Mouse (Mus musculus) splenic B cell, adult 2 months (primary cell): ENCODE data around the gene Ccdc186.
"Not testable (repeated sequence)": the region's sequence is repeated elsewhere in the genome, so short reads cannot be mapped to it uniquely, and the experiment has no call there.

Source experiments
- DNase-seq: peaks from one replicate; pipeline ENCODE4 v3.0.0-alpha.2; 2011; ENCODE audit warnings: low read depth, low spot score
- H3K27me3 ChIP-seq: 2 replicates; pipeline ENCODE4 v1.6.1; 2012; ENCODE audit warnings: mild to moderate bottlenecking, low read length, moderate library complexity, mixed read lengths; ENCODE audit not compliant: control insufficient read depth, poor library complexity, insufficient read depth, severe bottlenecking
- H3K36me3 ChIP-seq: 2 replicates; pipeline ENCODE4 v1.6.1; 2012; ENCODE audit warnings: mild to moderate bottlenecking, low read length, moderate library complexity, mixed read lengths; ENCODE audit not compliant: control insufficient read depth, poor library complexity, insufficient read depth, severe bottlenecking

The Ccdc186 gene

GRCm38 (mm10) chr19:56813360-56813759 lies 8.6 kb downstream of the Ccdc186 start:
- H3K27me3 ChIP-seq = no peaks in the 10 kb centered on the region
- no peak for DNase-seq
- H3K36me3 ChIP-seq = no peaks in the 10 kb centered on the region

GRCm38 (mm10) chr19:56811590-56811989 lies 10.4 kb downstream of the Ccdc186 start:
- Histone ChIP-seq H3K36me3 (peaks cover 2% of the 10 kb centered on the region; the same call in 1 of the 2 replicates), H3K27me3 (no peaks in the 10 kb centered on the region)
- peak; percentile 54 for DNase-seq

- H3K36me3 ChIP-seq = peaks cover 2% of the 10 kb centered on the region; the same call in 1 of the 2 replicates
- DNase-seq = no peak
- H3K27me3 ChIP-seq = no peaks in the 10 kb centered on the region
Observed at GRCm38 (mm10) chr19:56810641-56811146, 11.3 kb downstream of the Ccdc186 start.

GRCm38 (mm10) chr19:56808771-56809170 lies 13.2 kb downstream of the Ccdc186 start:
- H3K27me3 ChIP-seq = no peaks in the 10 kb centered on the region
- peaks cover 2% of the 10 kb centered on the region for H3K36me3 ChIP-seq
- peak; percentile 16 for DNase-seq

GRCm38 (mm10) chr19:56807122-56807521 lies 14.9 kb downstream of the Ccdc186 start:
- DNase-seq = no peak
- Histone ChIP-seq H3K36me3 (peaks cover 2% of the 10 kb centered on the region), H3K27me3 (no peaks in the 10 kb centered on the region)

- DNase-seq = peak; percentile 61
- H3K36me3 ChIP-seq = peaks cover 6% of the 10 kb centered on the region
- no peaks in the 10 kb centered on the region for H3K27me3 ChIP-seq
Observed at GRCm38 (mm10) chr19:56805366-56805765, 16.6 kb downstream of the Ccdc186 start.

- Histone ChIP-seq H3K36me3 (peaks cover 5% of the 10 kb centered on the region), H3K27me3 (no peaks in the 10 kb centered on the region)
- no peak for DNase-seq
Observed at GRCm38 (mm10) chr19:56802352-56802746, 19.6 kb downstream of the Ccdc186 start.

- no peak for DNase-seq
Observed at GRCm38 (mm10) chr19:56801656-56802351, 20.2 kb downstream of the Ccdc186 start.

GRCm38 (mm10) chr19:56800930-56801655 lies 20.9 kb downstream of the Ccdc186 start:
- Histone ChIP-seq H3K27me3 (no peaks in the 10 kb centered on the region), H3K36me3 (peaks cover 9% of the 10 kb centered on the region)
- no peak for DNase-seq

More at GRCm38 (mm10) chr19:56801656-56802351, 20.2 kb downstream of the Ccdc186 start:
- Histone ChIP-seq H3K27me3 (no peaks in the 10 kb centered on the region), H3K36me3 (peaks cover 5% of the 10 kb centered on the region)

GRCm38 (mm10) chr19:56800226-56800625 lies 21.8 kb downstream of the Ccdc186 start:
- DNase-seq = no peak
- H3K36me3 ChIP-seq = peaks cover 10% of the 10 kb centered on the region
- no peaks in the 10 kb centered on the region for H3K27me3 ChIP-seq

- peaks cover 17% of the 10 kb centered on the region for H3K36me3 ChIP-seq
- peak; percentile 79 for DNase-seq
Observed at GRCm38 (mm10) chr19:56797376-56797775, 24.6 kb downstream of the Ccdc186 start.

GRCm38 (mm10) chr19:56788952-56789351 lies 33.0 kb downstream of the Ccdc186 start:
- no peak for DNase-seq
- Histone ChIP-seq H3K36me3 (peaks cover 4% of the 10 kb centered on the region), H3K27me3 (no peaks in the 10 kb centered on the region)

More at GRCm38 (mm10) chr19:56797376-56797775, 24.6 kb downstream of the Ccdc186 start:
- H3K27me3 ChIP-seq = no peaks in the 10 kb centered on the region

- DNase-seq = no peak
- H3K36me3 ChIP-seq = peaks cover 4% of the 10 kb centered on the region
- no peaks in the 10 kb centered on the region for H3K27me3 ChIP-seq
Observed at GRCm38 (mm10) chr19:56787911-56788310, 34.1 kb downstream of the Ccdc186 start.

GRCm38 (mm10) chr19:56778532-56778931 lies 43.5 kb downstream of the Ccdc186 start:
- H3K36me3 ChIP-seq, DNase-seq, H3K27me3 ChIP-seq: not testable (repeated sequence)

GRCm38 (mm10) chr19:56776719-56777382 lies 45.1 kb downstream of the Ccdc186 start:
- Histone ChIP-seq H3K27me3 (no peaks in the 10 kb centered on the region), H3K36me3 (no peaks in the 10 kb centered on the region)
- DNase-seq = peak; percentile 72
